ENCODE assay signal across 29 mouse cellular contexts in the genomic region with DNA sequence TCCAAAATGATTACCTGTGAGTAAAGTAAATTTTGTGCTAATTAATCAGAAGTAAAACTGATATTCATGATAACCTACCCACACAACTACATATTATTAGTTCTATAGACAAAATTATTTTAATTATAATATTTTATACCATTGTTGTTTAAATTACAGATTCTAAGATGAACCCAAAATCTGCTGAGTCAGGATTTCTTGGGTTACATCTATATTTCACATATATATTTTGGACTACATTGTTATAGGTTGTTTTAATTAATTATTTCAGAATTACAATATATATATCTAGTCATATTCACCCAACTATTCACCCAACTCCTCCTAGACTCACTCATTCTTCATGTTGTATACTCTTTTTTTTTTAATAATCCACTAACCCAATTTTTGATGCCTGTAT.
"Had no signal": no experiment of that assay in that cellular context is flagged by ENCODE, and none has a peak within 500 bp of the region (broad histone marks: within the 10 kb centered on the region; RNA-seq: fewer than 3 reads in every experiment).

No protein-coding gene starts in this region.

- H3K4me1 ChIP-seq: limb, embryonic 10.5 days; limb, embryonic 12.5 days; limb, embryonic 13.5 days; limb, embryonic 15.5 days; liver, embryonic 12.5 days; liver, embryonic 13.5 days; liver, embryonic 15.5 days; lung, embryonic 15.5 days; megakaryocyte, embryonic 14.5 days; midbrain, embryonic 10.5 days; midbrain, embryonic 12.5 days; midbrain, embryonic 13.5 days; midbrain, embryonic 15.5 days had no signal

- H3K4me2 ChIP-seq: limb, embryonic 12.5 days; limb, embryonic 13.5 days; limb, embryonic 15.5 days; liver, embryonic 11.5 days; liver, embryonic 12.5 days; liver, embryonic 13.5 days; liver, embryonic 15.5 days; lung, embryonic 14.5 days; lung, embryonic 15.5 days; midbrain, embryonic 11.5 days; midbrain, embryonic 12.5 days; midbrain, embryonic 13.5 days; midbrain, embryonic 15.5 days had no signal

- H3K27me3 ChIP-seq: limb, embryonic 12.5 days; limb, embryonic 13.5 days; limb, embryonic 15.5 days; liver, embryonic 12.5 days; liver, embryonic 13.5 days; liver, embryonic 15.5 days; lung, embryonic 15.5 days; megakaryocyte, embryonic 14.5 days; midbrain, embryonic 12.5 days; midbrain, embryonic 13.5 days; midbrain, embryonic 15.5 days had no signal

- H3K9me3 ChIP-seq: limb, embryonic 10.5 days; limb, embryonic 12.5 days; limb, embryonic 13.5 days; limb, embryonic 15.5 days; liver, embryonic 12.5 days; liver, embryonic 13.5 days; liver, embryonic 15.5 days; lung, embryonic 15.5 days; megakaryocyte, embryonic 14.5 days; midbrain, embryonic 10.5 days; midbrain, embryonic 12.5 days; midbrain, embryonic 13.5 days; midbrain, embryonic 15.5 days had no signal

- H3K4me3 ChIP-seq: limb, embryonic 10.5 days; limb, embryonic 12.5 days; limb, embryonic 13.5 days; limb, embryonic 15.5 days; liver, embryonic 12.5 days; liver, embryonic 13.5 days; liver, embryonic 15.5 days; lung, embryonic 15.5 days; megakaryocyte, embryonic 14.5 days; midbrain, embryonic 10.5 days; midbrain, embryonic 12.5 days; midbrain, embryonic 13.5 days; midbrain, embryonic 15.5 days; myocyte had no signal

- H3K36me3 ChIP-seq: limb, embryonic 10.5 days; limb, embryonic 12.5 days; limb, embryonic 13.5 days; limb, embryonic 15.5 days; liver, embryonic 12.5 days; liver, embryonic 13.5 days; liver, embryonic 15.5 days; lung, embryonic 15.5 days; midbrain, embryonic 10.5 days; midbrain, embryonic 12.5 days; midbrain, embryonic 13.5 days; midbrain, embryonic 15.5 days had no signal

- H3K9ac ChIP-seq: limb, embryonic 12.5 days; limb, embryonic 13.5 days; limb, embryonic 15.5 days; liver, embryonic 12.5 days; liver, embryonic 13.5 days; liver, embryonic 14.5 days; liver, embryonic 15.5 days; liver, postnatal 0 days; lung, embryonic 14.5 days; lung, embryonic 15.5 days; midbrain, embryonic 12.5 days; midbrain, embryonic 13.5 days; midbrain, embryonic 15.5 days had no signal

- DNase-seq: left cerebral cortex, postnatal 4 days; liver; liver, embryonic 13.5 days; liver, postnatal 0 days; lung, adult 18-20 months; lung, adult 2 months; lung, embryonic 14.5 days; lung, postnatal 10 days; lung, postnatal 14 days; lung, postnatal 36 days; lung, postnatal 4 days; midbrain, embryonic 14.5 days had no signal

- H3K27ac ChIP-seq: limb, embryonic 10.5 days; limb, embryonic 12.5 days; limb, embryonic 13.5 days; limb, embryonic 15.5 days; liver, embryonic 12.5 days; liver, embryonic 13.5 days; liver, embryonic 14.5 days; liver, embryonic 15.5 days; lung, embryonic 15.5 days; macrophage; midbrain, embryonic 10.5 days; midbrain, embryonic 12.5 days; midbrain, embryonic 13.5 days; midbrain, embryonic 15.5 days had no signal
